31 mouse cellular contexts compared by ENCODE assay signal in the genomic region with DNA sequence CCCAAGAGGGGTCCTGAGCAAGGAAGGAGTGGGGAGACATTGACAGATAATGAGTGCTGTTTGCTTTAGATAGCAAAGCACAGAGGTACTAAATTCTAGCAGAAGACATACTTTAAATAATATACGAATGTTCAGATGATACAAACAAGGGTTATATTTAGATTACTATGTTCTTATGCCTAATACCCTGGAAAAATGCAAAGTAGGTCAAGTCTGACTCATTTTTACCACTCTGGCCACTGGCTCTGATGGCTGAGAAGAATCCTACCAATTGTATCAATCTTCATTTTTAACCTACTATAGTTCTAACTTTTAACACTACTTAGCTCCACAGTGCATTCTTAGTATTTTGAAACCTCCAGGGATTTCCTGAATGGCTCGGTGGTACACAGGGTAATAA.
"Had no signal": no experiment of that assay in that cellular context is flagged by ENCODE, and none has a peak within 500 bp of the region (broad histone marks: within the 10 kb centered on the region; RNA-seq: fewer than 3 reads in every experiment).

No protein-coding gene starts in this region.

- DNase-seq: left cerebral cortex, postnatal 4 days; liver; liver, embryonic 13.5 days; liver, postnatal 0 days; lung, adult 18-20 months; lung, adult 2 months; lung, embryonic 14.5 days; lung, postnatal 10 days; lung, postnatal 14 days; lung, postnatal 36 days; lung, postnatal 4 days; midbrain, embryonic 14.5 days had no signal

- ATAC-seq: liver, embryonic 12.5 days; liver, postnatal 0 days; lung, postnatal 0 days; midbrain, embryonic 13.5 days; midbrain, embryonic 15.5 days; midbrain, embryonic 16.5 days had no signal

- H3K9ac ChIP-seq: limb, embryonic 12.5 days; limb, embryonic 13.5 days; limb, embryonic 15.5 days; liver, embryonic 12.5 days; liver, embryonic 13.5 days; liver, embryonic 14.5 days; liver, embryonic 15.5 days; liver, postnatal 0 days; lung, embryonic 14.5 days; lung, embryonic 15.5 days; midbrain, embryonic 12.5 days; midbrain, embryonic 13.5 days; midbrain, embryonic 15.5 days had no signal

- H3K36me3 ChIP-seq: limb, embryonic 10.5 days; limb, embryonic 12.5 days; limb, embryonic 13.5 days; limb, embryonic 15.5 days; liver, embryonic 12.5 days; liver, embryonic 13.5 days; liver, embryonic 15.5 days; lung, embryonic 15.5 days; midbrain, embryonic 10.5 days; midbrain, embryonic 12.5 days; midbrain, embryonic 13.5 days; midbrain, embryonic 15.5 days had no signal

- H3K4me1 ChIP-seq: limb, embryonic 12.5 days; limb, embryonic 13.5 days; limb, embryonic 15.5 days; liver, embryonic 12.5 days; liver, embryonic 13.5 days; liver, embryonic 15.5 days; megakaryocyte, embryonic 14.5 days; midbrain, embryonic 15.5 days had no signal

- H3K27ac ChIP-seq: limb, embryonic 10.5 days; limb, embryonic 12.5 days; limb, embryonic 13.5 days; limb, embryonic 15.5 days; liver, embryonic 12.5 days; liver, embryonic 13.5 days; liver, embryonic 14.5 days; liver, embryonic 15.5 days; lung, embryonic 15.5 days; macrophage; midbrain, embryonic 10.5 days; midbrain, embryonic 12.5 days; midbrain, embryonic 13.5 days; midbrain, embryonic 15.5 days had no signal

- H3K27me3 ChIP-seq: limb, embryonic 12.5 days; limb, embryonic 13.5 days; limb, embryonic 15.5 days; liver, embryonic 12.5 days; liver, embryonic 13.5 days; liver, embryonic 15.5 days; lung, embryonic 15.5 days; megakaryocyte, embryonic 14.5 days; midbrain, embryonic 12.5 days; midbrain, embryonic 13.5 days; midbrain, embryonic 15.5 days had no signal

- H3K4me2 ChIP-seq: limb, embryonic 12.5 days; limb, embryonic 13.5 days; limb, embryonic 15.5 days; liver, embryonic 11.5 days; liver, embryonic 12.5 days; liver, embryonic 13.5 days; liver, embryonic 15.5 days; lung, embryonic 14.5 days; lung, embryonic 15.5 days; midbrain, embryonic 11.5 days; midbrain, embryonic 12.5 days; midbrain, embryonic 13.5 days; midbrain, embryonic 15.5 days had no signal

- H3K4me3 ChIP-seq: limb, embryonic 10.5 days; limb, embryonic 12.5 days; limb, embryonic 13.5 days; limb, embryonic 15.5 days; liver, embryonic 12.5 days; liver, embryonic 13.5 days; liver, embryonic 15.5 days; lung, embryonic 15.5 days; megakaryocyte, embryonic 14.5 days; midbrain, embryonic 10.5 days; midbrain, embryonic 12.5 days; midbrain, embryonic 13.5 days; midbrain, embryonic 15.5 days; myocyte had no signal

- H3K9me3 ChIP-seq: limb, embryonic 10.5 days; limb, embryonic 12.5 days; limb, embryonic 13.5 days; limb, embryonic 15.5 days; liver, embryonic 12.5 days; liver, embryonic 13.5 days; liver, embryonic 15.5 days; lung, embryonic 15.5 days; midbrain, embryonic 10.5 days; midbrain, embryonic 12.5 days; midbrain, embryonic 13.5 days; midbrain, embryonic 15.5 days had no signal
